Mouse (Mus musculus): ENCODE results near the gene Tmigd3. TPM values are rescaled to one million over a fixed set of nuclear protein-coding genes. Genes with fewer than 3 reads are reported as not detected.
A peak's percentile ranks its signal among the peaks of the same experiment; 100 is the strongest.

The Tmigd3 gene
- total and polyA plus RNA-seq, 3 experiments = 0.25 TPM; not detected in 2

DNA sequence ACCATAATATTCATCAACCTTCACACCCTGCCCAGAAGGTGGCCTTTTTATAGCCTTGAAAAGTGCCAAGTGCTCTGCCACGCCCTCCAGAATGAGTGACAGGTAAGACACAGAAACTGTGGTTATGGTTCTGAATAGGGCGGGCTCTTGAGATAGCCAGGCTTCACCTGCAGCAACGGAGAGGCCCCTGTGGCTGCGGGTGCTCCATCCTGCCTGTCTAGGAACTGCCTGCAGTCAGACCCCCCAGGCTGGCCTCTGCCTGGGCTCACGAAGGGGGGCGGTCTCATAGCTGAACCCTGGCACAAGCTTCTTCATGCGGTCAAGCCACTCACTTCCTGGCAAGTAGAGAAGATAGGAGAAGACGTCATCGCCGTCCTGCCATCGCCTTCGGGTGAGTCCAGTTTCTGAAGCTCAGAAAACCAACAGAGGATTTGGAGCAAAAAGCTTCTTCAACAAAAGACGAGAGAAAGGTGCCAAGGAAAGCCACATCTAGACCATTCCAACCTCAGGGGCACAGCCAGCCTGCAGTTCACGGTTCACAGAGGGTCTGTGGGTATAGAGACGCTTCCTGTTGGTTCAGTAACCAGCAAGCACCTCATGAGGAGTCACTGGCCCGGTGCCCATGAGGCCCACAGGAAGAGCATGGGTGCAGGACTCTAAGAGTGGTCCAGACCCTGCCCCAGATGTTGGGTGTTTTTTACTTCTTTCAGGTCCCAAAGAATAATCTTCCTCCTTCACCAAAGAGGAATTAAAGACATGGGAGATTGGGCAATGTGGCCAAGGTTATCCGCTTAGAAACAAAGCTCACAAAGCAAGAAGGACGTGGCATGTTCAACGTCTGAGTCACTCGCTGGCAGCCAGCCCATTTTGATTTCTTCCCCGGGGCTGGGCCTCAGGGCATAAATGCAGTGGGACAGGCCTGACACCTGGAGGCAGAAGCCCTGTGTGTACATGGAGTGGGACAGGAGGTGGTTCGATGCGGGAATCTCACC is 24.2 kb downstream of the Tmigd3 start (continued):
- peak; percentile 93 for TF ChIP-seq TBP (conservative IDR thresholded peaks at IDR 0.05; ENCODE audit: low read depth, low read length)
- peak; percentile 91 for TF ChIP-seq ZC3H11A (IDR thresholded peaks at IDR 0.05; ENCODE audit: low read depth, low read length)
- TF ChIP-seq ETS1 (conservative IDR thresholded peaks at IDR 0.05; ENCODE audit: low read depth, low read length) = no peak
- TF ChIP-seq MAX (IDR thresholded peaks at IDR 0.05; ENCODE audit: low read length) = no peak

DNA sequence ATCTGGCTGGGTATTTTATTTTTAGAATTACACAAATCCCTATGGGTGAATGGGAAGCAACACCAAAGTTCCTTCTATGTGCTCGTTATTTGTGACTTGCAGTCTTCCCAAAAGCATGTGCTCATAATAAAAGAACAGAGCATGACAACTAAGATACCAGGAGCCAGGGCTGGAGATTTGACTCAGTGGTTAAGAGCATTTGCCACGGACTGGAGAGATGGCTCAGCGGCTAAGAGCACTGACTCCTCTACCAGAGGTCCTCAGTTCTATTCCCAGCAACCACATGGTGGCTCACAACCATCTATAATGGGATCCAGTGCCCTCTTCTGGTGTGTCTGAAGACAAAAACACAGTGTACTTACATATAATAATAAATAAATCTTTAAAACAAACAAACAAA is 26.1 kb downstream of the Tmigd3 start:
- dilution Hi-C loops (cut with MboI; ENCODE audit: extremely low pct_ligation_motif_present, extremely low pct_unique_long_range_greater_than_20kb, low sequenced_read_pairs) (no loop called here), in situ Hi-C loops (cut with MboI; ENCODE audit: low pct_ligation_motif_present, low pct_unique_long_range_greater_than_20kb, low sequenced_read_pairs) (loop anchor here (5.0 kb wide), 1 partner anchor 210 kb away; the partner anchor contains the start of gene Ddx20)
- Histone ChIP-seq H3K27me3 (replicated peaks) (no peaks in the 10 kb centered on the region), H3K4me3 (replicated peaks in 1 of 3; ENCODE audit: low read depth in 2 of 3, low read length in 2 of 3, poor library complexity in 1 of 3) (no peak overlapping the region), H3K27ac (ENCODE audit: insufficient read depth, low read depth) (no peak overlapping the region), H3K4me2 (ENCODE audit: insufficient read depth, low read depth, poor library complexity, severe bottlenecking) (no peak overlapping the region), H3K36me3 (replicated peaks in 1 of 2; ENCODE audit: control insufficient read depth in 1 of 2, insufficient read depth in 1 of 2, low read length in 1 of 2) (no peaks in the 10 kb centered on the region), H3K9ac (ENCODE audit: insufficient read depth, low read depth) (no peak overlapping the region), H3K79me2 (replicated peaks; ENCODE audit: control insufficient read depth, extremely low read depth, insufficient read depth, poor library complexity, severe bottlenecking) (no peaks in the 10 kb centered on the region), H3K4me1 (ENCODE audit: control insufficient read depth in 1 of 2, insufficient read depth in 2 of 2) (peaks cover 13 to 58% of the 10 kb centered on the region in 2 experiments), H3K9me3 (replicated peaks; ENCODE audit: low read length) (peaks cover 3% of the 10 kb centered on the region)
- TF ChIP-seq RAD21 (IDR thresholded peaks at IDR 0.05; ENCODE audit: low read depth, low read length) (no peak), CTCF (conservative IDR thresholded peaks at IDR 0.05 in 1 of 2, IDR thresholded peaks at IDR 0.05 in 1 of 2; ENCODE audit: low read depth in 2 of 2, low read length in 2 of 2) (0 out of 4 replicates have a peak, but pooled peaks of 1 of the 2 experiments have one; percentile 5), MEF2A (IDR thresholded peaks at IDR 0.05; ENCODE audit: borderline replicate concordance, low read depth, low read length) (no peak)
- no peak for DNase-seq (ENCODE audit: extremely low read depth)

GRCm38 (mm10) chr3:105898325-105898724 is 27.6 kb downstream of the Tmigd3 start:
- TF ChIP-seq USF1 (IDR thresholded peaks at IDR 0.05; ENCODE audit: low read depth, low read length) (no peak), CHD1 (IDR thresholded peaks at IDR 0.05; ENCODE audit: low read depth, low read length) (no peak), MXI1 (IDR thresholded peaks at IDR 0.05; ENCODE audit: low read depth, low read length) (no peak), EP300 (IDR thresholded peaks at IDR 0.05; ENCODE audit: low read length) (no peak), ZNF384 (IDR thresholded peaks at IDR 0.05; ENCODE audit: low read depth, low read length) (no peak), TBP (conservative IDR thresholded peaks at IDR 0.05; ENCODE audit: low read depth, low read length) (no peak), POLR2A (IDR thresholded peaks at IDR 0.05; ENCODE audit: low read depth, low read length) (no peak), MAFK (IDR thresholded peaks at IDR 0.05; ENCODE audit: insufficient replicate concordance, low read length) (no peak), MAX (IDR thresholded peaks at IDR 0.05; ENCODE audit: low read length) (no peak), GABPA (IDR thresholded peaks at IDR 0.05; ENCODE audit: insufficient replicate concordance, low read depth, low read length) (no peak), MAZ (IDR thresholded peaks at IDR 0.05; ENCODE audit: low read depth, low read length) (no peak), ZKSCAN1 (IDR thresholded peaks at IDR 0.05; ENCODE audit: borderline replicate concordance, low read depth, low read length) (no peak)
- in situ Hi-C loops (cut with MboI; ENCODE audit: low pct_ligation_motif_present, low pct_unique_long_range_greater_than_20kb, low sequenced_read_pairs) = loop anchor here (5.0 kb wide), 1 partner anchor 211 kb away; the partner anchor contains the start of gene Ddx20
- no peaks in the 10 kb centered on the region for H3K79me2 ChIP-seq (replicated peaks; ENCODE audit: control insufficient read depth, extremely low read depth, insufficient read depth, poor library complexity, severe bottlenecking)
- no peak overlapping the region for H3K4me2 ChIP-seq (ENCODE audit: insufficient read depth, low read depth, poor library complexity, severe bottlenecking)
- H3K9ac ChIP-seq (ENCODE audit: insufficient read depth, low read depth) = no peak overlapping the region
- dilution Hi-C loops (cut with MboI; ENCODE audit: extremely low pct_ligation_motif_present, extremely low pct_unique_long_range_greater_than_20kb, low sequenced_read_pairs) = no loop called here
- H3K27ac ChIP-seq (ENCODE audit: insufficient read depth, low read depth) = no peak overlapping the region
- no peak overlapping the region for H3K4me3 ChIP-seq (replicated peaks in 1 of 3; ENCODE audit: low read depth in 2 of 3, low read length in 2 of 3, poor library complexity in 1 of 3)
- peaks cover 3% of the 10 kb centered on the region for H3K9me3 ChIP-seq (replicated peaks; ENCODE audit: low read length)
- H3K4me1 ChIP-seq (ENCODE audit: control insufficient read depth in 1 of 2, insufficient read depth in 2 of 2) = peaks cover 13 to 53% of the 10 kb centered on the region in 2 experiments
- H3K36me3 ChIP-seq (replicated peaks in 1 of 2; ENCODE audit: control insufficient read depth in 1 of 2, insufficient read depth in 1 of 2, low read length in 1 of 2) = no peaks in the 10 kb centered on the region
- H3K27me3 ChIP-seq (replicated peaks) = no peaks in the 10 kb centered on the region
- DNase-seq (ENCODE audit: extremely low read depth) = no peak

Data from CH12.LX (cell line).